Mouse (Mus musculus): ENCODE results near the gene Senp6.

The Senp6 gene

DNA sequence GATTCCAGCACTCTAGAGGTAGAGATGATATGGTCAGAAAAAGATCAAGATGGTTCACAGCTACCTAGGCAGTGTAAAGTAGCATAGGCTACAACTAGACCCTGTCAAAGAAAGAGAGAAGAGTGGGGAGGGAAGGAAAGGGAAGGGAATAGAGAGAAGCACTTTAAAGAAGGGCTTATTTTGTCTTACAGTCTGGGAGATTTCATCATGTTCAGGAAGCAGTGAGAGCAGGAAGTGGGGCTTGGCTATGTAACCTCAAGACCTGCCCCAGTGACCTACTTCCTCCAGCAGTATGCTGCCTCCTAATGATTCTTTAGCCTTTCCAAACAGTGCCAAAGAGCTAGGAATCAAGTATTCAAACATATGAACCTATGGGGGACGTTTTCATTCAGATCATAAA is 14.2 kb downstream of the Senp6 start:
- no peak for DNase-seq (ENCODE audit: low read depth)

DNA sequence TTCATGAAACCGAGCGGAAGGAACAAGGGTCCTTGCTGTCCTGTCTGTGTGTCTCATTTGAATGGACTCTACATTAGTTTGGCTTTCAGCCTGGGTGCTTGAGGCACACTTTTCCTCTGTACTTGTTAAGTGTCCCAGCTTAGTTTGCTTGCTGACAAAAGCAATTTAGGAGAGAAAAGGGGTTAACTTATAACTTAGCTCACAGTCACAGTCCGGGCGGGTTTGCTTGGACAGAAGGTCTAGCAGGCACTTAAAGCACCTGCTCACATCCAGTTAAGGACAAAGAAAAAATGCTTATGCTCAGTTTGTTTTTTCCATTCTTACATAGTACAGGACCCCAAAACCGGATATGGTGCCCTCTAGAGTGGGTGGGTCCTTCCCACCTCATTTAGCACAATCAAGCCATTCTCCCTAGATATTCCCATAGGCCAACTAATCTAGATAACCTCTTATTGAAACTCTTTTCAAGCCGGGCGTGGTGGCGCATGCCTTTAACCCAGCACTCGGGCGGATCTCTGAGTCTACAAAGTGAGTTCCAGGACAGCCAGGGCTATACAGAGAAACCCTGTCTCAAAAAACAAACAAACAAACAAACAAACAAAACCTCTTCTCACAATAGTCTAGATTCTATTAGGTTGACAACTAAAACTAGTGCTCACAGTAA is 17.9 kb downstream of the Senp6 start:
- no peak for DNase-seq (ENCODE audit: low read depth)

DNA sequence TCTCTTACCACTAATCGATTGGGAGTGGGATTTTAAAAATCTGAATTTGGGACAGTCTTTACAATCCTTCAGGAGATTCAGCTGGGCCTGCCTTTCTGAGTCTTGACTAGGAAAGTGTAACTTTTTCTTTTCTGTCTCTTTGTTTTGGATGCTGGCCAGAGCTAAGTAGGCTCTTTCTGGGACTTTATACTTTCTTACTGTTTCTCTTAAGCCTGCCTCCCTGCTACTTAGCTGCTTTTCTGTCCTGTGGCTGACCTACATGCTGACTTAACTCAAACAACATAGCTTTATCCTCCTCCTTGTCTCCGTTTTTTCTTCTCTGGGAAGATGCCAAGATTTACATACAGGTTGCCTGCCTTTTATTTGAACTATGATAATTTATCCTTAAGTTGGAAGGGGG is 19.0 kb downstream of the Senp6 start:
- DNase-seq (ENCODE audit: low read depth) = no peak

DNA sequence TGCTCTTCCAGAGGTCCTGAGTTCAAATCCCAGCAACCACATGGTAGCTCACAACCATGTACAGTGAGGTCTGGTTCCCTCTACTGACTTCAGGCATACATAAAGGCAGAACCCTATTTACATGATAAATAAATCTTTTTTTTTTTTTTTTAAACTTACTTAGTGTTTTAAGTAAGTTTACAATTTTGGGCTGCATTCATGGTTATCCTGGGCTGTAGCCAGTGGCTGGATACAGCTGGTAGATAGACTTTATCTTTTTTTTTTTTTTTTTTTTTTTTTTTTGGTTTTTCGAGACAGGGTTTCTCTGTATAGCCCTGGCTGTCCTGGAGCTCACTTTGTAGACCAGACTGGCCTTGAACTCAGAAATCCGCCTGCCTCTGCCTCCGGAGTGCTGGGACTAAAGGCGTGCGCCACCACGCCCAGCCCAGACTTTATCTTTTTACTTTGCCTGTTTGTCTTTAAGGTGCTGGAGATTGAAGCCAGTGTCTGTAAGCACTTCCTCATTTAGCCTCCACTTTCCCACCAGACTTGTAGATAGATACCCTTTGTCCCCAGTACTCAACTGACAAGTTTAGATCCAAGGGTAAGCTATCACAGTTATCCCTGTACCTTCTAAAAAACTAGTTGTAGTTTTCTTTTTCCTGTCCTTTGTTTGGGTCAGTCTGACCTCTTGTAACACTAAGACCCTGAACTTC is 19.7 kb downstream of the Senp6 start:
- DNase-seq (ENCODE audit: low read depth) = peak; percentile 34

GRCm38 (mm10) chr9:80089409-80089808 is 22.7 kb downstream of the Senp6 start:
- no peak for DNase-seq (ENCODE audit: low read depth)

GRCm38 (mm10) chr9:80096325-80096724 is 29.6 kb downstream of the Senp6 start:
- no peak for DNase-seq (ENCODE audit: low read depth)

DNA sequence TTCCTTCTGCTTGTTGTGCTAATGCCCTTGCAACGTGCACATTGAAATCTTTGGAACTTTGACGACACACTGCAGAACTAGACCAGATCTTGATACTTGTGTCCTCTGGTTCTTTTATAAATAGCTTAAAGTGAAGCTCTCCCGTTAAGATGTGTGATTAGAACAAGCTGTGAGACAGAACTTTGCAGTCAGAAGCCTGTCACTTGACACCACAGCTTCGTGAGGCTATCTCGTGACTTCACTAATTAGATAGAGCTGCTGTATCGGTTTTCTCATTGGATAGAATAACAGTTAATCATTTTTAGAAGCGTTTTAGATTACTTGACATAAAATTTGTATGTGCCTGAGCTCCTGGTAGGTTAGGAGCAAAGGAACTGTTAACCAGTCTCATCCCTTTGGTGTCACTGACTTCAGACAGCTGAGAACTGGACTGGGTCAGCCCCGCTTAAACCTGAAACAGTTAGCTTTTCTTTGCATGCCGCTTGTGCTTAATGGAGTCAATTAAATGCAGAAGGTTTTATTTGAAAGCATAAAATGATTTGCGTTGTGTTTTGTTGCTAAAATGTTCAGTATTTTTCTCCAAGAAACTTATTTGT is 79.4 kb downstream of the Senp6 start:
- DNase-seq (ENCODE audit: low read depth) = no peak

- DNase-seq (ENCODE audit: low read depth) = no peak
Observed at GRCm38 (mm10) chr9:80149594-80149993, 82.9 kb downstream of the Senp6 start.

DNA sequence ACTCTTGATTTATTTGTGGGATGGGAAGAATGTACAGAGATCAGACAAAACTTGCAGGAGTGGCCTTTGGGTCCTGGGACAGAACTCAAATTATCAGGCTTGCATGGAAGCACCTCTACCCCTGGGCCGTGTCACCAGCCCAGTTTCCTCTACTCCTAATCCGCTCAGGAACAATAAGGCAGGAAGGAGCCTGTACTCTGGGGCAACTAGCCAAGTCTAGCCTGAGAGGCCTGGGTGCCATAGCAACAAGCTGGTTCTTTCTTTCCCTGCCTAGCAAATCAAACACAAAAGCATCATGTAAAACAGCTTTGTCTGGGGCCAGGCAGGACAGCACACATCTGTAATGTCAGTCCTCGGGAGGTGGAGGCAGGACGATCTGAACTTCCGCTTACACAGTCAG is 88.6 kb downstream of the Senp6 start:
- DNase-seq (ENCODE audit: low read depth) = no peak

DNA sequence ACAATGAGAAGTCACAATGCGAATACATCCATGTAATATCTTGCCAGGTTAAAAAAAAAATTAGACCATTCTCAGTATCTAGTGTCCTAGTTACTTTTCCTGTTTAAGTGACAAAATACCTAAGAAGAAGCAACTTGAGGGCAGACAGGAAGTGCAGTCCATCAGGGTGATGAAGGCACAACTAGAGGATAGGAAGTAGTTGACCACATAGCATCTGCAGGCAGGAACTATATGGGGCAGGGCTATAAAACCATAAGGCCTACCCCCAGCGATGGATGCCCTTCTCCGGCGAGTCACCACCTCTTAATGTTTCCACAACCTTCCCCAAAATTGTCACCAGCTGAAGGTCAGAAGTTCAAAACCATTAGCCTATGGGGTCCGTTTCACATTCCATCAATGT is 90.1 kb downstream of the Senp6 start:
- DNase-seq (ENCODE audit: low read depth) = no peak

DNA sequence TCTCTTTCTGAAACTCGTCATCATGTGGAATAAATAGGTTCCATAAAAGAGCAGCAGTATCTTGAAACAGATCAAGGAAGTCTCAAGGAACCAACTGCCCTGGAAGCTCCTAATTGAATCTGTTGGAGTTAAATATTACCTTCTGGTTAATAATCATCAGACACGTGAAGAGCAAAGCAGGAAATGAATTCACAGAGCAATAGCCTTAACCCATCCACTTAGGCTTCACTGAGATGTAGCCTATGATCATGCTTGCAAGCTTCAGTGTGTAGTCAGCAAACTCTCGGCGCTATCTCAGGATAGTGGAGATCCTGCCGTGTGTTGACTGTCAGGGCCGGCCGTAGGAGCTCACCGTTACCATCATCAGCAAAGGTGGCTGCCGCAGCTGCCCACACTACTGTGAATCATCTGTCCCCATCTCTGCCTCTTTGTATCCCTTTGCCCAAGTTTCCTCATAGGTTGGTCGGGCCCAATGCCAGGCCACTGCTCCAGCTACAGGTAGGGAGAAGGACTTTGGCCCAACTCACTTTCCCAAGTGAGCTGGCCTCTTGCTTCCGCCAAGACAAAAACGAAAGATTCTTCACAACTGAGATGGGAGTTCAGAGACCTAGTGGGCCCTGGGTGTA is 91.2 kb downstream of the Senp6 start:
- no peak for DNase-seq (ENCODE audit: low read depth)

- DNase-seq (ENCODE audit: low read depth) = no peak
Observed at GRCm38 (mm10) chr9:80158937-80159336, 92.2 kb downstream of the Senp6 start.

DNA sequence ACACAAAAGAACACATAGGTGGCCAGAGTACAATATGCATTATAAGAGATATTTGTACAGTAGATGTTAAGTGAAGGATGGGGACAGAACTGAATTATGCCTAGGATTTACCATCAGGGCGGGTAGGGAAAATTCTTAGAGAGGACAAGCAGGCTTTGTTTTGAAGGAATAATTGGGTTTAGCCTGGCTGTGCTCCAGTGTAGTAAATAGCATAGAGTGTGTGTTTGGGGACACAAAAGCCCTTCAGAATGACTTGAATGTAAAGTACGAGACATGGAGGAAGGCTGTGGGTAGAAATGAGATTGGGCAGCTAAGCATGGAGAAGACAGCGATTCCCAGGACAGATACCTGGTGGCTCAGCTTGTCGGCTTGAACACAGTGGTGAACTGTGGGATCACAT is 94.7 kb downstream of the Senp6 start:
- DNase-seq (ENCODE audit: low read depth) = no peak

DNA sequence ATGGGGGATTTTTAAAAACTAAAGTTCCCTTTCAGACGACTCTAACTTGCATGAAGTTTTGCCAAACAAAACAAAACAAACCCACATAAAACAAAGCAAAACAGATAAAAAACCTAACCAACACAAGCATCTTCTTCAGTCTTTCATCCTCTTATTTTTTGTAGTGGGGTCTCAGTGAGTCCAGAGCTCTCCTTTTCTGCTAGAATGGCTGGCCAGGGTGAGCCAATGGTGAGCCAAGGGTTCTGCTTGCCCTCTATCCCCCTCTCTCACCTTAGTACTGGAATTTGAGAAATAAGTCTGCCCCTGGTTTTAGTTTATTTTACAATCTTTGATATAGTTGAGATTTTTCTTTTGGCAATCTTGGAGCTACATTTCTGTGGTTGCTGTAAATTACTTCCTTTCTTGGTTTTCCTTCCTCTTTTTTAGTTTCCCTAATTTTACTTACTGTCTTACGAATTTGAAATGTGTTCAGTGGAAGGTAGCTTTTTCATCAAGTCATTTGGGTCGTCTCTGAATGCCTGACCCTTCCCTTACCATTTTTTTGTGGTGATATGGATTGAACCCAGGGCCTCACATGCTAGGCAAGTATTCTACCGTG is 96.5 kb downstream of the Senp6 start:
- DNase-seq (ENCODE audit: low read depth) = no peak

GRCm38 (mm10) chr9:80164191-80164590 is 97.5 kb downstream of the Senp6 start:
- no peak for DNase-seq (ENCODE audit: low read depth)

- DNase-seq (ENCODE audit: low read depth) = peak; percentile 61
Observed at GRCm38 (mm10) chr9:80164611-80165474, 98.1 kb downstream of the Senp6 start, which contains the start of gene Myo6. TSS of gene Myo6 (plus strand) at chr9:80165031.

- DNase-seq (ENCODE audit: low read depth) = no peak
Observed at GRCm38 (mm10) chr9:80165690-80166089, 99.0 kb downstream of the Senp6 start.

- no peak for DNase-seq (ENCODE audit: low read depth)
Observed at GRCm38 (mm10) chr9:80166425-80166824, 99.7 kb downstream of the Senp6 start.

GRCm38 (mm10) chr9:80167089-80167488 is 100.4 kb downstream of the Senp6 start:
- no peak for DNase-seq (ENCODE audit: low read depth)

DNA sequence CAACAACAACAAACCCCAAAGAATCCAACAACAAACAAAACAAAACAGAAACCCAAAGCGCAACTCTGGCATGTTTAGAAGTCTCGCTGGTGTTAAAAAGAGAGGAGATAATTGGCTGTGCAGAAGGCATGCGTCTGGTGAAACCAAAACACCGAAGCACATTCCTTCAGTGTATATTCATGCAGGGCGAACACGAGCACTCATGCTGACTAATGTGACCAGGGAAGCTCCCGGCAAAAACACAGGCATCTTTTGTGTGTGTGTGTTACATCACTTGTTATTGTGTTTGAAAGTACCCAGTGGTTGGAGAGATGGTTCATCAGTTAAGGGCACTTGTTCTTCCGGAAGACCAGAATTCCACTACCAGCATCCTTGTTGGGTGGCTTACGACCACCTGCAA is 102.8 kb downstream of the Senp6 start:
- no peak for DNase-seq (ENCODE audit: low read depth)

- no peak for DNase-seq (ENCODE audit: low read depth)
Observed at GRCm38 (mm10) chr9:80171241-80171640, 104.5 kb downstream of the Senp6 start.

Measured in c-Kit-positive CD71-positive TER-119-negative erythroid progenitor cells, embryonic 14.5 days (primary cell).